Mouse (Mus musculus): ENCODE measurements around the gene Cntn1. TPM values are rescaled to one million over a fixed set of nuclear protein-coding genes. Genes with fewer than 3 reads are reported as not detected.

The Cntn1 gene
- polyA plus RNA-seq, 1 experiment from 2014 or later, result 3.3 TPM

- Histone ChIP-seq H3K9me3 (replicated peaks; ENCODE audit: control insufficient read depth, low read length) (no peaks in the 10 kb centered on the region), H3K4me1 (ENCODE audit: control insufficient read depth, insufficient read depth, low read length) (no peaks in the 10 kb centered on the region), H3K4me2 (ENCODE audit: low read depth, low read length) (no peak overlapping the region), H3K9ac (replicated peaks; ENCODE audit: low read length) (no peak overlapping the region), H3K27ac (replicated peaks; ENCODE audit: low read depth, low read length) (no peak overlapping the region), H3K27me3 (ENCODE audit: control insufficient read depth, insufficient read depth, low read length) (no peaks in the 10 kb centered on the region), H3K4me3 (ENCODE audit: low read depth, low read length) (no peak overlapping the region), H3K36me3 (replicated peaks; ENCODE audit: control insufficient read depth, insufficient read depth, low read depth, low read length) (no peaks in the 10 kb centered on the region)
- ATAC-seq (replicated peaks; ENCODE audit: insufficient number of reproducible peaks, low FRiP score, low TSS enrichment, low read depth), result no peak
- WGBS, result 63% methylated on average over 3 of the region's 3 CpGs
- DNase-seq (ENCODE audit: low spot score), result no peak
These were observed 41.1 kb downstream of the Cntn1 start for GRCm38 (mm10) chr15:92092041-92092440.

GRCm38 (mm10) chr15:92099410-92100174 is 48.6 kb downstream of the Cntn1 start:
- no peak for DNase-seq (ENCODE audit: low spot score)

GRCm38 (mm10) chr15:92101956-92102355 is 51.0 kb downstream of the Cntn1 start:
- Histone ChIP-seq H3K36me3 (replicated peaks; ENCODE audit: control insufficient read depth, insufficient read depth, low read depth, low read length) (no peaks in the 10 kb centered on the region), H3K27ac (replicated peaks; ENCODE audit: low read depth, low read length) (no peak overlapping the region), H3K27me3 (ENCODE audit: control insufficient read depth, insufficient read depth, low read length) (no peaks in the 10 kb centered on the region), H3K4me3 (ENCODE audit: low read depth, low read length) (no peak overlapping the region), H3K9ac (replicated peaks; ENCODE audit: low read length) (no peak overlapping the region), H3K4me2 (ENCODE audit: low read depth, low read length) (no peak overlapping the region), H3K4me1 (ENCODE audit: control insufficient read depth, insufficient read depth, low read length) (no peaks in the 10 kb centered on the region), H3K9me3 (replicated peaks; ENCODE audit: control insufficient read depth, low read length) (no peaks in the 10 kb centered on the region)
- no peak for DNase-seq (ENCODE audit: low spot score)
- 86% methylated on average over 9 of the region's 9 CpGs for WGBS
- ATAC-seq (replicated peaks; ENCODE audit: insufficient number of reproducible peaks, low FRiP score, low TSS enrichment, low read depth), result no peak

More at GRCm38 (mm10) chr15:92099410-92100174, 48.6 kb downstream of the Cntn1 start:
- Histone ChIP-seq H3K27me3 (ENCODE audit: control insufficient read depth, insufficient read depth, low read length) (no peaks in the 10 kb centered on the region), H3K4me1 (ENCODE audit: control insufficient read depth, insufficient read depth, low read length) (no peaks in the 10 kb centered on the region), H3K4me2 (ENCODE audit: low read depth, low read length) (no peak overlapping the region), H3K9ac (replicated peaks; ENCODE audit: low read length) (no peak overlapping the region), H3K36me3 (replicated peaks; ENCODE audit: control insufficient read depth, insufficient read depth, low read depth, low read length) (no peaks in the 10 kb centered on the region), H3K27ac (replicated peaks; ENCODE audit: low read depth, low read length) (no peak overlapping the region), H3K4me3 (ENCODE audit: low read depth, low read length) (no peak overlapping the region), H3K9me3 (replicated peaks; ENCODE audit: control insufficient read depth, low read length) (no peaks in the 10 kb centered on the region)
- 42% methylated on average over 5 of the region's 5 CpGs for WGBS
- ATAC-seq (replicated peaks; ENCODE audit: insufficient number of reproducible peaks, low FRiP score, low TSS enrichment, low read depth), result no peak

- no peaks in the 10 kb centered on the region for H3K9me3 ChIP-seq (replicated peaks; ENCODE audit: control insufficient read depth, low read length)
- H3K36me3 ChIP-seq (replicated peaks; ENCODE audit: control insufficient read depth, insufficient read depth, low read depth, low read length), result no peaks in the 10 kb centered on the region
- H3K4me3 ChIP-seq (ENCODE audit: low read depth, low read length), result no peak overlapping the region
- DNase-seq (ENCODE audit: low spot score), result no peak
- no peak overlapping the region for H3K27ac ChIP-seq (replicated peaks; ENCODE audit: low read depth, low read length)
- H3K4me1 ChIP-seq (ENCODE audit: control insufficient read depth, insufficient read depth, low read length), result no peaks in the 10 kb centered on the region
- H3K27me3 ChIP-seq (ENCODE audit: control insufficient read depth, insufficient read depth, low read length), result no peaks in the 10 kb centered on the region
- no peak overlapping the region for H3K9ac ChIP-seq (replicated peaks; ENCODE audit: low read length)
- no peak for ATAC-seq (replicated peaks; ENCODE audit: insufficient number of reproducible peaks, low FRiP score, low TSS enrichment, low read depth)
- H3K4me2 ChIP-seq (ENCODE audit: low read depth, low read length), result no peak overlapping the region
These were observed 61.5 kb downstream of the Cntn1 start for GRCm38 (mm10) chr15:92112455-92112854.

GRCm38 (mm10) chr15:92132936-92133335 is 82.0 kb downstream of the Cntn1 start:
- Histone ChIP-seq H3K27me3 (ENCODE audit: control insufficient read depth, insufficient read depth, low read length) (no peaks in the 10 kb centered on the region), H3K36me3 (replicated peaks; ENCODE audit: control insufficient read depth, insufficient read depth, low read depth, low read length) (no peaks in the 10 kb centered on the region), H3K9ac (replicated peaks; ENCODE audit: low read length) (no peak overlapping the region), H3K4me2 (ENCODE audit: low read depth, low read length) (no peak overlapping the region), H3K9me3 (replicated peaks; ENCODE audit: control insufficient read depth, low read length) (no peaks in the 10 kb centered on the region), H3K4me3 (ENCODE audit: low read depth, low read length) (no peak overlapping the region), H3K27ac (replicated peaks; ENCODE audit: low read depth, low read length) (no peak overlapping the region), H3K4me1 (ENCODE audit: control insufficient read depth, insufficient read depth, low read length) (no peaks in the 10 kb centered on the region)
- WGBS, result 68% methylated on average over 3 of the region's 3 CpGs
- ATAC-seq (replicated peaks; ENCODE audit: insufficient number of reproducible peaks, low FRiP score, low TSS enrichment, low read depth), result no peak
- DNase-seq (ENCODE audit: low spot score), result no peak

- H3K27ac ChIP-seq (replicated peaks; ENCODE audit: low read depth, low read length), result no peak overlapping the region
- WGBS, result 84% methylated on average over 9 of the region's 9 CpGs
- no peaks in the 10 kb centered on the region for H3K9me3 ChIP-seq (replicated peaks; ENCODE audit: control insufficient read depth, low read length)
- H3K36me3 ChIP-seq (replicated peaks; ENCODE audit: control insufficient read depth, insufficient read depth, low read depth, low read length), result no peaks in the 10 kb centered on the region
- no peaks in the 10 kb centered on the region for H3K4me1 ChIP-seq (ENCODE audit: control insufficient read depth, insufficient read depth, low read length)
- H3K4me3 ChIP-seq (ENCODE audit: low read depth, low read length), result no peak overlapping the region
- no peaks in the 10 kb centered on the region for H3K27me3 ChIP-seq (ENCODE audit: control insufficient read depth, insufficient read depth, low read length)
- DNase-seq (ENCODE audit: low spot score), result no peak
- no peak overlapping the region for H3K4me2 ChIP-seq (ENCODE audit: low read depth, low read length)
- no peak for ATAC-seq (replicated peaks; ENCODE audit: insufficient number of reproducible peaks, low FRiP score, low TSS enrichment, low read depth)
- no peak overlapping the region for H3K9ac ChIP-seq (replicated peaks; ENCODE audit: low read length)
These were observed 83.3 kb downstream of the Cntn1 start for GRCm38 (mm10) chr15:92134254-92134653.

- no peak overlapping the region for H3K9ac ChIP-seq (replicated peaks; ENCODE audit: low read length)
- H3K27me3 ChIP-seq (ENCODE audit: control insufficient read depth, insufficient read depth, low read length), result no peaks in the 10 kb centered on the region
- 77% methylated on average over 6 of the region's 6 CpGs for WGBS
- no peaks in the 10 kb centered on the region for H3K4me1 ChIP-seq (ENCODE audit: control insufficient read depth, insufficient read depth, low read length)
- no peaks in the 10 kb centered on the region for H3K36me3 ChIP-seq (replicated peaks; ENCODE audit: control insufficient read depth, insufficient read depth, low read depth, low read length)
- no peak overlapping the region for H3K4me2 ChIP-seq (ENCODE audit: low read depth, low read length)
- no peak overlapping the region for H3K4me3 ChIP-seq (ENCODE audit: low read depth, low read length)
- no peak overlapping the region for H3K27ac ChIP-seq (replicated peaks; ENCODE audit: low read depth, low read length)
- DNase-seq (ENCODE audit: low spot score) (no peak), ATAC-seq (replicated peaks; ENCODE audit: insufficient number of reproducible peaks, low FRiP score, low TSS enrichment, low read depth) (no peak)
- H3K9me3 ChIP-seq (replicated peaks; ENCODE audit: control insufficient read depth, low read length), result no peaks in the 10 kb centered on the region
These were observed 86.1 kb downstream of the Cntn1 start for GRCm38 (mm10) chr15:92137026-92137425.

GRCm38 (mm10) chr15:92141972-92142371 is 91.0 kb downstream of the Cntn1 start:
- 77% methylated on average over 4 of the region's 4 CpGs for WGBS
- H3K36me3 ChIP-seq (replicated peaks; ENCODE audit: control insufficient read depth, insufficient read depth, low read depth, low read length), result no peaks in the 10 kb centered on the region
- H3K4me2 ChIP-seq (ENCODE audit: low read depth, low read length), result no peak overlapping the region
- ATAC-seq (replicated peaks; ENCODE audit: insufficient number of reproducible peaks, low FRiP score, low TSS enrichment, low read depth) (no peak), DNase-seq (ENCODE audit: low spot score) (no peak)
- H3K4me1 ChIP-seq (ENCODE audit: control insufficient read depth, insufficient read depth, low read length), result no peaks in the 10 kb centered on the region
- no peak overlapping the region for H3K4me3 ChIP-seq (ENCODE audit: low read depth, low read length)
- no peaks in the 10 kb centered on the region for H3K27me3 ChIP-seq (ENCODE audit: control insufficient read depth, insufficient read depth, low read length)
- no peak overlapping the region for H3K9ac ChIP-seq (replicated peaks; ENCODE audit: low read length)
- H3K9me3 ChIP-seq (replicated peaks; ENCODE audit: control insufficient read depth, low read length), result no peaks in the 10 kb centered on the region
- H3K27ac ChIP-seq (replicated peaks; ENCODE audit: low read depth, low read length), result no peak overlapping the region
